Mouse (Mus musculus) neural tube, postnatal 0 days (tissue): Measurements from ENCODE around the gene Ell. TPM values are rescaled to one million over a fixed set of nuclear protein-coding genes. Genes with fewer than 3 reads are reported as not detected.

Experiments
- polyA plus RNA-seq: library from polyadenylated mRNA; unstranded; fragments of >200 nt; fragmentation: Nextera tagmentation; extraction: Ambion mirVana; gene quantifications from 2 replicates; pipeline ENCODE4 v1.2.1, GENCODE M21; 2015

Gene Ell
- polyA plus RNA-seq = 11.4 and 14.1 TPM in 2 replicates

DNA sequence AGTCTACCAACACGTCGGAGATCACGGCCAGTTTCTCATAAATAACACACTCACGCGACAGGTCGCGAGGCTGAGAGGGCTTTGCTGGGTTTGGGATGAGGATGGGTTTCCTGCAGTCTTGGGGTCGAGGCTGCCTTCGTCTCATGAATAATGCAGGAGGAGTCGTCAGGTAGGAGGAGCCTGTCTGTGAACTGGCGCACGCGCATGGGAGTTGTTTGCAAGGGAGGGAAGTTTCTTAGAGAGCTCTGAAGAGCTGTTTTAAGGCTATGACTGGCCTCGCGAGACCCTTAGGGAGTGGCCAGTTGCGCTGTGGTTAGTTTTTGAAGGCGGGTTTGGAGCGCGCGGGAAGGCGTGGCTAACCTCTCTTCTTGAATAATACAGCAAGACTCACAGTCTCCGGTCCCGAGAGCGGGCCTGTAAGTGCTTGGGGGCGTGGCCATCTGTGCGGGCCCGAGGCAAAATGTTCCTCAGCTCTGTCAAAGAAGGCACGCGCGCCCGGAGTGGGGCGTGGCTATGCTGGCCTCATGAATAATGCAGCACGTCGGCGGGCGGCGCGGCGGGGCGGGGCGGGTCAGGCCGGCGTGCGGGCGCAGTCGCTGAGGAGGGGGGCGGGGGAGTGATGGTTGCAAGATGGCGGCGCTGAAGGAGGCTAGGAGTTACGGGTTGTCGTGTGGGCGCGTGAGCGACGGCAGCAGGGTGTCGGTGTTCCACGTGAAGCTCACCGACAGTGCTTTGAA lies at the start of gene Ell:
Gene Ell, plus strand, starts transcription at position 381 of the 737 bp plus-strand sequence.

GRCm38 (mm10) chr8:70492664-70493640 lies 46.3 kb upstream of the Ell start, which contains the start of gene Crlf1:
Gene Crlf1, plus strand, starts transcription at chr8:70493158.

GRCm38 (mm10) chr8:70506328-70507026 lies 32.8 kb upstream of the Ell start, which contains the start of gene Rex1bd:
Gene Rex1bd, minus strand, starts transcription at chr8:70506752.

DNA sequence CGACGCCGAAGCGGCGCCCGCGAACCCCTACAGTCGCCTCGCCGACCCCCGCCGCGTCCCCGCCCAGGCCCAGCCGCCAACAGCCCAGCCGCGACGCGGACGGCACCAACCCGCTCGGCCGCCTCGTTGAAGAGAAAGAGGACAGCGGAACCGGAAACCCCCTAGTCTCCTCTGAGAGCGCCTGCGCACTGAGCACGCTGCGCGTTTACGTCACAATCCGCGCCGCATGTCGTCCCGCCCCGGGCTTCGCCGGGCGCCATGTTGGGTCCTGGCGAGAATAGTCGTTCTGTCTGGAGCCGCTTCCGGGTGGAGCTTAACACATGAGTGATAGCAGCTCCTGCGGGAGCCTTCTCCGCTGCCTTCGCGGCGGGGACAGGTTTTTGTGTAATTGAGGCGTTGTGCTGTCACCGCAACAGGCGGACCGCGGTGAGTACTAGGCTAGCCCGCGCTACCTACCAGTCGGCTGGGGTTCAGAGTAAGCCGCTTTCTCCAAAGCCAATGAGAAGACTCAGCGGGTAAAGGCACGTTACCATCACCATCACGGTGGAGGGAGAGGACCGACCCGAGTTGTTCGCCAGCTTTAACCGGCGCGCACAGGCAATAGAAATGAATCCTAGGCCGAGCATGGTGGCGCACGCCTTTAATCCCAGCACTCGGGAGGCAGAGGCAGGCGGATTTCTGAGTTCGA lies 28.9 kb upstream of the Ell start, which contains the start of gene Uba52:
Gene Uba52, minus strand, starts transcription at position 574 of the 688 bp plus-strand sequence.

GRCm38 (mm10) chr8:70527512-70528181 lies 11.6 kb upstream of the Ell start, which contains the start of the genes Fkbp8 and Kxd1:
Gene Fkbp8, plus strand, starts transcription at chr8:70527724.
Gene Kxd1, minus strand, starts transcription at chr8:70527956.

GRCm38 (mm10) chr8:70593961-70594609 lies 54.8 kb downstream of the Ell start, which contains the start of gene Isyna1:
Gene Isyna1, plus strand, starts transcription at chr8:70594373.

GRCm38 (mm10) chr8:70608749-70609367 lies 69.6 kb downstream of the Ell start, which contains the start of gene Ssbp4:
Gene Ssbp4, minus strand, starts transcription at chr8:70608872.

DNA sequence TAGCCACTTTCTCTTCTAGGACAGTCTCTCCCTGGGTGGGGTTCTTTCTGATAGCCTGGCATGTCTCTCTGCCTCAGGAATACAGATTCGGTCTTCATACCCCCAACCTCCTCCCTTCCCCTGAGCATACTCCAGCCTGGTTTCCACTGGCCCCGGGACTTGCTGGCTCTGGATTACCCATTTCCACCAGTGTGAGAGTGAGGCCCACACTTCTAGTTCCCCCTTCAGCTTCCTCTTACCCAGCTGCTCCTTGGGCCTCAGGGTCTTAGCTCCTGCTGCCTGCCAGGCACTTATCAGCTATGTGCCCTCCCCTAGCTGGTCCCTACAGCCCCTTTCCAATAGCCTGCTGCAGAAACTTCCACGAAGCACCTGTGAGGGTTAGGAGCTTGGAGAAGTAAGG lies 76.6 kb downstream of the Ell start, which contains the start of gene Lrrc25:
Gene Lrrc25, plus strand, starts transcription at position 262 of the 400 bp plus-strand sequence.

GRCm38 (mm10) chr8:70632346-70632892 lies 93.2 kb downstream of the Ell start, which contains the start of gene Gdf15:
Gene Gdf15, minus strand, starts transcription at chr8:70632456.

Other genes starting within 250 kb of the Ell start
- gene Ddx49, start 237.0 kb upstream of the Ell start, polyA plus RNA-seq = 37.9 and 42.1 TPM in 2 replicates
- gene Cope, start 236.9 kb upstream of the Ell start, polyA plus RNA-seq = 301 and 337 TPM in 2 replicates
- gene Cers1, start 223.7 kb upstream of the Ell start, polyA plus RNA-seq = 64.3 and 66.1 TPM in 2 replicates
- gene Gdf1, start 209.6 kb upstream of the Ell start, polyA plus RNA-seq = 6.2 and 9.8 TPM in 2 replicates
- gene Upf1, start 186.2 kb upstream of the Ell start, polyA plus RNA-seq = 11.1 and 12.8 TPM in 2 replicates
- 1.1 and 1.3 TPM in 2 replicates for gene Comp, start 165.9 kb upstream of the Ell start, polyA plus RNA-seq
- 37.6 and 49.6 TPM in 2 replicates for gene Crtc1, start 99.9 kb upstream of the Ell start, polyA plus RNA-seq
- 31.4 and 33.0 TPM in 2 replicates for gene Klhl26, start 62.5 kb upstream of the Ell start, polyA plus RNA-seq
- 261 and 281 TPM in 2 replicates for gene Tmem59l, start 52.1 kb upstream of the Ell start, polyA plus RNA-seq
- gene Crlf1, start 46.3 kb upstream of the Ell start, polyA plus RNA-seq = 19.6 and 21.2 TPM in 2 replicates
- gene Rex1bd, start 32.7 kb upstream of the Ell start, polyA plus RNA-seq = 212 and 215 TPM in 2 replicates
- gene Uba52, start 28.7 kb upstream of the Ell start, polyA plus RNA-seq = 753 and 869 TPM in 2 replicates
- 305 and 354 TPM in 2 replicates for gene Fkbp8, start 11.7 kb upstream of the Ell start, polyA plus RNA-seq
- 52.3 and 54.9 TPM in 2 replicates for gene Kxd1, start 11.5 kb upstream of the Ell start, polyA plus RNA-seq
- 113 TPM in 2 replicates for gene Isyna1, start 54.9 kb downstream of the Ell start, polyA plus RNA-seq
- gene Ssbp4, start 69.4 kb downstream of the Ell start, polyA plus RNA-seq = 221 and 251 TPM in 2 replicates
- 2.3 and 2.5 TPM in 2 replicates for gene Lrrc25, start 76.7 kb downstream of the Ell start, polyA plus RNA-seq
- gene Gdf15, start 93.0 kb downstream of the Ell start, polyA plus RNA-seq = 0.55 and 0.79 TPM in 2 replicates
- 72.8 and 79.8 TPM in 2 replicates for gene Pgpep1, start 120.9 kb downstream of the Ell start, polyA plus RNA-seq
- 194 and 204 TPM in 2 replicates for gene Lsm4, start 133.8 kb downstream of the Ell start, polyA plus RNA-seq
- 107 and 140 TPM in 2 replicates for gene Jund, start 159.5 kb downstream of the Ell start, polyA plus RNA-seq
- gene Iqcn, start 164.0 kb downstream of the Ell start, polyA plus RNA-seq = 0.03 TPM in 1 of 2 replicates, not detected in the other
- gene Gm3336, start 179.1 kb downstream of the Ell start, polyA plus RNA-seq = not detected in 2 replicates
- 0.12 and 0.14 TPM in 2 replicates for gene Pde4c, start 184.3 kb downstream of the Ell start, polyA plus RNA-seq
- 832 and 885 TPM in 2 replicates for gene Rab3a, start 215.2 kb downstream of the Ell start, polyA plus RNA-seq
- gene Mpv17l2, start 221.5 kb downstream of the Ell start, polyA plus RNA-seq = 50.0 and 53.0 TPM in 2 replicates
- 81.0 and 96.3 TPM in 2 replicates for gene Pik3r2, start 237.3 kb downstream of the Ell start, polyA plus RNA-seq